Mouse (Mus musculus) brain, embryonic 14.5 days (tissue): Measurements from ENCODE around the gene Rab40c.

Experiments used
- CTCF ChIP-seq: fragments of 200-500 bp; IDR thresholded peaks from 2 replicates; pipeline ENCODE4 v1.5.1; 2012; ENCODE audit warnings: inconsistent platforms, mild to moderate bottlenecking, moderate library complexity, borderline replicate concordance; ENCODE audit not compliant: insufficient read depth, insufficient read length; ENCODE audit errors: extremely low read depth
- POLR2A ChIP-seq: fragments of 200-500 bp; IDR thresholded peaks from 2 replicates; pipeline ENCODE4 v1.6.1; 2012; ENCODE audit warnings: mild to moderate bottlenecking, inconsistent platforms, borderline replicate concordance; ENCODE audit not compliant: poor library complexity, insufficient read depth, insufficient read length, severe bottlenecking; ENCODE audit errors: extremely low read depth

- TF ChIP-seq CTCF (no peak), POLR2A (no peak)
Measured at GRCm38 (mm10) chr17:25839455-25840235, 79.9 kb downstream of the Rab40c start.
